Mouse (Mus musculus): ENCODE data around the gene Clspn. TPM values are rescaled to one million over a fixed set of nuclear protein-coding genes. Genes with fewer than 3 reads are reported as not detected.
"Not testable (repeated sequence)": the region's sequence is repeated elsewhere in the genome, so short reads cannot be mapped to it uniquely, and the experiment has no call there.

Gene Clspn
- polyA plus RNA-seq, 1 experiment from 2014 or later, result 54.4 TPM

GRCm38 (mm10) chr4:126532827-126533728 is 23.7 kb upstream of the Clspn start, which contains the start of gene Ago4:
Gene Ago4, minus strand, starts transcription at chr4:126533472.
- ATAC-seq (ENCODE audit: low FRiP score) (peak; percentile 93), DNase-seq (ENCODE audit: low spot score, missing footprints) (peak; percentile 96)
- WGBS, result under 1% methylated on average over 85 of the region's 120 CpGs

GRCm38 (mm10) chr4:126533729-126534070 is 23.0 kb upstream of the Clspn start:
- H3K9me3 ChIP-seq (ENCODE audit: control insufficient read depth, low read length), result no peaks in the 10 kb centered on the region
- H3K9ac ChIP-seq (ENCODE audit: low read length), result peak overlapping the region; percentile 90
- H3K4me1 ChIP-seq (ENCODE audit: control insufficient read depth, insufficient read depth, low read length), result peaks cover 7% of the 10 kb centered on the region; the same call in 1 of the 2 replicates
- peak overlapping the region; percentile 92 for H3K4me2 ChIP-seq
- no peaks in the 10 kb centered on the region for H3K36me3 ChIP-seq (ENCODE audit: control insufficient read depth, insufficient read depth, low read length)
- H3K4me3 ChIP-seq (ENCODE audit: low read depth, low read length), result peak overlapping the region; percentile 92
- ATAC-seq (ENCODE audit: low FRiP score) (peak; percentile 79), DNase-seq (ENCODE audit: low spot score, missing footprints) (peak; percentile 94)
- no peak overlapping the region for H3K27ac ChIP-seq (ENCODE audit: low read depth, low read length)
- 11% methylated on average over 7 of the region's 7 CpGs for WGBS
- no peaks in the 10 kb centered on the region for H3K27me3 ChIP-seq (ENCODE audit: control insufficient read depth, insufficient read depth, low read length)

More at GRCm38 (mm10) chr4:126532827-126533728, 23.7 kb upstream of the Clspn start, which contains the start of gene Ago4:
- H3K36me3 ChIP-seq (ENCODE audit: control insufficient read depth, insufficient read depth, low read length), result no peaks in the 10 kb centered on the region
- peak within 1 kb of the TSS; percentile 55 for H3K27ac ChIP-seq (ENCODE audit: low read depth, low read length)
- peaks cover 7% of the 10 kb centered on the region; the same call in 1 of the 2 replicates for H3K4me1 ChIP-seq (ENCODE audit: control insufficient read depth, insufficient read depth, low read length)
- H3K27me3 ChIP-seq (ENCODE audit: control insufficient read depth, insufficient read depth, low read length), result no peaks in the 10 kb centered on the region
- peak within 1 kb of the TSS; percentile 90 for H3K9ac ChIP-seq (ENCODE audit: low read length)
- no peaks in the 10 kb centered on the region for H3K9me3 ChIP-seq (ENCODE audit: control insufficient read depth, low read length)
- peak within 1 kb of the TSS; percentile 92 for H3K4me2 ChIP-seq
- peak within 1 kb of the TSS; percentile 92 for H3K4me3 ChIP-seq (ENCODE audit: low read depth, low read length)

GRCm38 (mm10) chr4:126535631-126536030 is 21.1 kb upstream of the Clspn start:
- not testable (repeated sequence) for H3K4me2 ChIP-seq; H3K9me3 ChIP-seq (ENCODE audit: control insufficient read depth, low read length); H3K27ac ChIP-seq (ENCODE audit: low read depth, low read length); H3K4me1 ChIP-seq (ENCODE audit: control insufficient read depth, insufficient read depth, low read length); ATAC-seq (ENCODE audit: low FRiP score); H3K36me3 ChIP-seq (ENCODE audit: control insufficient read depth, insufficient read depth, low read length); H3K9ac ChIP-seq (ENCODE audit: low read length); DNase-seq (ENCODE audit: low spot score, missing footprints); H3K27me3 ChIP-seq (ENCODE audit: control insufficient read depth, insufficient read depth, low read length); H3K4me3 ChIP-seq (ENCODE audit: low read depth, low read length)
- 92% methylated on average over 7 of the region's 7 CpGs for WGBS

GRCm38 (mm10) chr4:126536865-126537264 is 19.9 kb upstream of the Clspn start:
- ATAC-seq (ENCODE audit: low FRiP score) (no peak), DNase-seq (ENCODE audit: low spot score, missing footprints) (no peak)
- Histone ChIP-seq H3K4me1 (ENCODE audit: control insufficient read depth, insufficient read depth, low read length) (peaks cover 7% of the 10 kb centered on the region; the same call in 1 of the 2 replicates), H3K9me3 (ENCODE audit: control insufficient read depth, low read length) (no peaks in the 10 kb centered on the region), H3K4me2 (no peak overlapping the region), H3K4me3 (ENCODE audit: low read depth, low read length) (no peak overlapping the region), H3K27ac (ENCODE audit: low read depth, low read length) (no peak overlapping the region), H3K27me3 (ENCODE audit: control insufficient read depth, insufficient read depth, low read length) (no peaks in the 10 kb centered on the region), H3K36me3 (ENCODE audit: control insufficient read depth, insufficient read depth, low read length) (no peaks in the 10 kb centered on the region), H3K9ac (ENCODE audit: low read length) (no peak overlapping the region)
- WGBS, result 81% methylated on average over 5 of the region's 5 CpGs

GRCm38 (mm10) chr4:126540487-126541071 is 16.2 kb upstream of the Clspn start:
- DNase-seq (ENCODE audit: low spot score, missing footprints) (no peak), ATAC-seq (ENCODE audit: low FRiP score) (no peak)
- 86% methylated on average over 3 of the region's 3 CpGs for WGBS
- Histone ChIP-seq H3K4me2 (no peak overlapping the region), H3K27me3 (ENCODE audit: control insufficient read depth, insufficient read depth, low read length) (no peaks in the 10 kb centered on the region), H3K9me3 (ENCODE audit: control insufficient read depth, low read length) (no peaks in the 10 kb centered on the region), H3K27ac (ENCODE audit: low read depth, low read length) (no peak overlapping the region), H3K36me3 (ENCODE audit: control insufficient read depth, insufficient read depth, low read length) (no peaks in the 10 kb centered on the region), H3K9ac (ENCODE audit: low read length) (no peak overlapping the region), H3K4me1 (ENCODE audit: control insufficient read depth, insufficient read depth, low read length) (no peaks in the 10 kb centered on the region), H3K4me3 (ENCODE audit: low read depth, low read length) (no peak overlapping the region)

GRCm38 (mm10) chr4:126542838-126543237 is 13.9 kb upstream of the Clspn start:
- no peak overlapping the region for H3K4me2 ChIP-seq
- no peaks in the 10 kb centered on the region for H3K4me1 ChIP-seq (ENCODE audit: control insufficient read depth, insufficient read depth, low read length)
- no peak overlapping the region for H3K9ac ChIP-seq (ENCODE audit: low read length)
- H3K27ac ChIP-seq (ENCODE audit: low read depth, low read length), result no peak overlapping the region
- DNase-seq (ENCODE audit: low spot score, missing footprints) (no peak), ATAC-seq (ENCODE audit: low FRiP score) (no peak)
- H3K4me3 ChIP-seq (ENCODE audit: low read depth, low read length), result no peak overlapping the region
- H3K9me3 ChIP-seq (ENCODE audit: control insufficient read depth, low read length), result no peaks in the 10 kb centered on the region
- H3K36me3 ChIP-seq (ENCODE audit: control insufficient read depth, insufficient read depth, low read length), result no peaks in the 10 kb centered on the region
- no peaks in the 10 kb centered on the region for H3K27me3 ChIP-seq (ENCODE audit: control insufficient read depth, insufficient read depth, low read length)
- 71% methylated on average over 7 of the region's 7 CpGs for WGBS

GRCm38 (mm10) chr4:126545016-126545415 is 11.7 kb upstream of the Clspn start:
- Histone ChIP-seq H3K27ac (ENCODE audit: low read depth, low read length) (no peak overlapping the region), H3K27me3 (ENCODE audit: control insufficient read depth, insufficient read depth, low read length) (no peaks in the 10 kb centered on the region), H3K4me2 (no peak overlapping the region), H3K9ac (ENCODE audit: low read length) (no peak overlapping the region), H3K4me1 (ENCODE audit: control insufficient read depth, insufficient read depth, low read length) (no peaks in the 10 kb centered on the region), H3K4me3 (ENCODE audit: low read depth, low read length) (no peak overlapping the region), H3K9me3 (ENCODE audit: control insufficient read depth, low read length) (no peaks in the 10 kb centered on the region), H3K36me3 (ENCODE audit: control insufficient read depth, insufficient read depth, low read length) (no peaks in the 10 kb centered on the region)
- no peak for ATAC-seq (ENCODE audit: low FRiP score)
- no peak for DNase-seq (ENCODE audit: low spot score, missing footprints)
- WGBS, result 79% methylated on average over 1 of the region's 1 CpGs

GRCm38 (mm10) chr4:126545703-126546102 is 11.0 kb upstream of the Clspn start:
- Histone ChIP-seq H3K36me3 (ENCODE audit: control insufficient read depth, insufficient read depth, low read length) (no peaks in the 10 kb centered on the region), H3K27me3 (ENCODE audit: control insufficient read depth, insufficient read depth, low read length) (no peaks in the 10 kb centered on the region), H3K4me2 (no peak overlapping the region), H3K27ac (ENCODE audit: low read depth, low read length) (no peak overlapping the region), H3K4me3 (ENCODE audit: low read depth, low read length) (no peak overlapping the region), H3K9ac (ENCODE audit: low read length) (no peak overlapping the region), H3K4me1 (ENCODE audit: control insufficient read depth, insufficient read depth, low read length) (no peaks in the 10 kb centered on the region), H3K9me3 (ENCODE audit: control insufficient read depth, low read length) (no peaks in the 10 kb centered on the region)
- WGBS, result 82% methylated on average over 5 of the region's 7 CpGs
- ATAC-seq (ENCODE audit: low FRiP score) (no peak), DNase-seq (ENCODE audit: low spot score, missing footprints) (no peak)

- Histone ChIP-seq H3K9me3 (ENCODE audit: control insufficient read depth, low read length) (no peaks in the 10 kb centered on the region), H3K4me3 (ENCODE audit: low read depth, low read length) (no peak overlapping the region), H3K9ac (ENCODE audit: low read length) (no peak overlapping the region), H3K27ac (ENCODE audit: low read depth, low read length) (no peak overlapping the region), H3K27me3 (ENCODE audit: control insufficient read depth, insufficient read depth, low read length) (no peaks in the 10 kb centered on the region), H3K4me2 (no peak overlapping the region), H3K36me3 (ENCODE audit: control insufficient read depth, insufficient read depth, low read length) (no peaks in the 10 kb centered on the region), H3K4me1 (ENCODE audit: control insufficient read depth, insufficient read depth, low read length) (no peaks in the 10 kb centered on the region)
- ATAC-seq (ENCODE audit: low FRiP score) (no peak), DNase-seq (ENCODE audit: low spot score, missing footprints) (no peak)
- 84% methylated on average over 2 of the region's 2 CpGs for WGBS
Observed at GRCm38 (mm10) chr4:126546183-126546582, 10.6 kb upstream of the Clspn start.
